Mouse (Mus musculus) c-Kit-positive CD71-positive TER-119-positive erythroid progenitor cells, embryonic 14.5 days (primary cell): Measurements from ENCODE around the gene Gtf2h4.

ENCODE experiments used
- DNase-seq: peaks from one replicate; pipeline ENCODE4 v3.0.0-alpha.2; 2013; ENCODE audit warnings: low spot score

Gene Gtf2h4

DNA sequence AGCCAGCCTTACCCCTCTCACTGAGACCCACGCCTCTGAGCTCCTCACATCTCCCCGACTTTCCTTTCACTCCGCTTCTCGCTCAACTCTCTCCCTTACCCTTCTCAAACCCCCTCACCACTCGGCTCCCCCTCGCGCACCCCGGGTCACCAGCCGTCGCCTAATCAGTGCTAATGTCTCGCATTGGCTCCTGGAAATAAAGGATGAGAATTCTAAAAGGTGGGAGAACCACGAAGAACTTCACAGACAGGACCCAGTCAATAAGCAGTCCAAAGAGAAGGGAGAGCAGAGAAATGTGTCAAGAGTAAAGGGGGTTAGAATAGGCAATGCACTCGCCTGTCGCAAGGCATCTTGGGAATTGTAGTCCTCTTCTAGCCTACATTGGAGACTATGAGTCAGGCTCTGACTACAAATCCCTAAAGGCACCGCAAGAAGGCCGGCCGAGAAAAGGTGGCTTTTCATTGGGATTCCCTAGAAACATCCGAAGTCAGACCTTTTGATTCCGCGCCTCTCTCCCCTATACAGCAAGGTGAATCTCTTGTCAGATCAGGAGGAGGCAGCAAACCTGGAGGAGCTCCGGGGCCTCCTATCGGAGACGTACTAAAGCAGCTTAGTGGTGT lies at the start of gene Gtf2h4:
Gene Gtf2h4, minus strand, starts transcription at position 324 of the 620 bp plus-strand sequence.
- peak; percentile 92 for DNase-seq

DNA sequence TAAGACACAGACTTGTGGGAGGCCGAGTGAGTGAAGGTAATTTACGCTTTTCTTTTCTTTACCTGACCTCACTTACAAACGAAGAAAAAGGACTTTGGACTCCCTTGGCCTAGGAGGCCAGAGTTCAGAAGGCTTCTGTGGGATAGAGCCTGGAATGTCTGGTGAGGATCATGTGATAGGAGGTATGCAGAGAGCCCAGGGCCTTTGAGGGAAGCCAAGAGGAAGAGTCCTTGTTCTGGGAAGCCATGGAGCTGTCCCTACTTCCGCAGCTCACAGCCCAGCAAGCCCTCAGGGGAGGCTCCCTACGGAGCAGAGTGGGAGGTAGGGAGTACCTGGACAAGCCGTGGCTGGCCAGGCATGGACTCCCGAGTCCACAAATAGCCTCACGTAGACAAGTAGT lies 48.1 kb upstream of the Gtf2h4 start:
- no peak for DNase-seq

DNA sequence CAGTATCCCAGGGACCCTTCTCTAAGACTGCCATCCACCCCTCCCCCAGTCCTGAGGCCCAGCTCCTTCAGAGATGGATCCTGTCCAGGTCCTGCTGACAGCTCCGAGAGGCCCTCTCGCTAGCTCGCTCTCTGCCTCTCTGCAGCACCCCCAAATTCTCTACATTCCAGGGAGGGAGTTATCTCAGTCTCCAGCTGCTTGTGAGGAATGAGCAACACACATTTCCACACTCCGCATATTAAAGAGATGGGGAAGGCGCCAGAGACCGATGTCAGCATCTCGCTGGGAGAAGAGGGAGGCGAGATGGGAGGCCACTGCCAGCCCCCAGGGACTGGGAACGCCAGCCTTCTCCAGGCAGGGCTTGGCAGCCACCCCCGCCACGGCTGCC lies 46.8 kb upstream of the Gtf2h4 start:
- DNase-seq, result no peak

DNA sequence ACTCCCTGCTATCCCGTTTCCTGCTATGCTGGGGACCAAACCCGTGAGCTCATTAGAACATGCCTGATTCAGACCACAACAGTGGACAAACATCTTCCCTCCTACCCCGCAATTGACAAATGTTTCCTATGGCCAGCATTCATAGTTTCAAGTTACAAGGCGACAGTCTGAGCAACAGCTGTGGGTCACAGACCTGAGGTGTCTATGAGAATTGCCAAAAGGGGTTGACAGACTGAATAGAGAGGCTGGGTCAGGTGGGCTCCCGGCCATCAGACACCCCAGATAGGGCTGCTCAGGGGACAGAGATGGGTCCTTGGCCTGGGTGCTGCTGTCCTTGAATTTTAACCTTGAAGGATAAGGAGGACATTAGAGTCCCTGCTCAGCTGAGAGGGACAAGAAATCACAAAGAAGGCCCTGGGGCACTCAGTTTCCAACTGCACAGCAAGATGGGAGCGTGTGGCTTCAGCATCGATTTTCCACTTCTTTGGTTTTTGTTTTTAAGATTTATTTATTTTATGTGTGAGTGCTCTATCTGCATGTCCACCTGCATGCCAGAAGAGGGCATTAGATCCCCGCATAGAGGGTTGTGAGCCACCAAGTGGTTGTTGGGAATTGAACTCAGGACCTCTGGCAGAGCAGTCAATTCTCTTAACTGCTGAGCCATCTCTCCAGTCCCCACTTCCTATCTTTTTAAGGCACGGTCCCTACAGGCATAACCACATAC lies 46.2 kb upstream of the Gtf2h4 start:
- no peak for DNase-seq

DNA sequence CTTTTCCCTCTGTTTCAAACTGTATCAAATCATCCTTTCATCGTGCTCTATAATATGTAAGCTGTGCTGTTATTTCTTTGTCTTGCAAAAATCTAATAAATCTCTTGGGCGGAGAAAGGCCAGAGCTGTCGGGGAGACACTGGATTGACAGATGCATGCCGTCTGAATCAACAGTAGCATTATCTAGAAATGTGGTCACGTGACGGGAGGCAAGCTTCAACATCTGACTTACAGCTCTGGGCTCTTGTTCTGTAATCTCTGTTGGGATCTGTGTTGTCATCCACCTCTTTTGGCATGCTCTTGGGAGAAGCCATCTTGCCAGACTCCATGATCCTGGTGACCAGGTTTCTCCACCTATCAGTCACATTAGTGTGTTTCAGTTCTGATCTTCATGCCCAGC lies 43.5 kb upstream of the Gtf2h4 start:
- DNase-seq, result no peak

DNA sequence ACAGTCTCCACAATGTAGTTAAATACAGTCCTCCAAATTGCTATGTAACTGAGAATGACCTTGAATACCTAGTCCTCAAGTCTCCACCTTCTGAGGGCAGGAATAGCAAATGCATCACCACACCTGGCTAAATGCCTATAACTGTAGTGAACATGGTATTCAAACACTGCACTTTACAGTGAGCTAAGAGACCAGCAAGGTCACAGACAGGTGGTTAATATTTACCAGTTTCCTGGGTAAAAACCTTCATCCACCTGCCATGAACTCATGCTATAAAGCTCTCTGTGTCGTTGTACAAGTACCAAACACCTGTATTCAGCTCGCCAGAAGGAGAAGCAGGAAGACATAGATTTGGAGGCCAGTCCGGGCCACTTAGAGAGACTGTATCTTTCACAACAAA lies 42.6 kb upstream of the Gtf2h4 start:
- DNase-seq, result no peak

DNA sequence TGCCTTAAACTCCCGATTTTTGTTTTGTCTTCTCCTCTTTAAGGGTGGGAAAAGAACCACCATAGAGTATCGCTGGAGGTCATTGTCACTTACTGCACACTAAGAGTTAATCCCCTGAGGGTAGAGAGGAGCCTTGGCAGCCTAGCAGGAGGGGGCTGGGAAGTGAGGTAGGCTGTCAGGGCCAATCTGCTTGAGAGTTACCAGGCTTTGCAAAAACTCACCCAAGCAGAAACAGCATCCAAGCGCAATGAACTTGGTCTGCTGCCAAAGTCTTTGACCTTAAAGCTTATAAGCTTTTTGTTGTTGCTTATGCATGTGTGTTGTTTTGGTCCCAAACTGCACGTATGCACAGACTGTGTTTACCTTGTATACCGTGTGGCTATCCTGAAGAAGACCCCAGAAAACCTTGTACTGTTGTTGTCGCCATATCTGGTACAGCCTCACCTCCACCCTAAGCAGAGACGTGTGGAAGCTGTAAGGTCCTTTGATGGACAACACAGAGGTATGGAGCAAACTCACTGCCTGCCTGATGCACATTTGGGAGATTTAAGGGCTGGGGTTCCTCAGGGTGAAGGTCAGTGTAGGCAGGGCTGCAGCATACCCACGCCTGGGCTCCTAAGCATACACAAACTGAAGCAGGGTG lies 37.3 kb upstream of the Gtf2h4 start:
- DNase-seq, result no peak

DNA sequence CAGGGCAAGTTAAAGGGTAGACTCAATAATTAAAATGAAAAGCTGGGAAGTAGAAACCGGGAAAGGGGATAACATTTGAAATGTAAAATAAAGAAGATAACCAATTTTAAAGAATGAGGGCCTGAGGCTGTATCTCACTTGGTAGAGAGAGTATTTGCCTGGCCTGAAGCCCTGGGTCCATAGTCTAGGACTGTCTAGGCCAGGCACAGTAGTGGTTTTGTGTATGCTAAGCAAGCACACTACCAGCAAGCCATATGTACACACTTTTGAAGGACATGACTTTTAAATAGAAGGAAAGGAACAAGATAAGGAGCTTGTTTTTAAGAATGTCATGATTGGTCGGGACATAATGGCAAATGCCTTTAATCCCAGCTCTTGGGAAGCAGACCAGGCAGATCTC lies 35.1 kb upstream of the Gtf2h4 start:
- no peak for DNase-seq

DNA sequence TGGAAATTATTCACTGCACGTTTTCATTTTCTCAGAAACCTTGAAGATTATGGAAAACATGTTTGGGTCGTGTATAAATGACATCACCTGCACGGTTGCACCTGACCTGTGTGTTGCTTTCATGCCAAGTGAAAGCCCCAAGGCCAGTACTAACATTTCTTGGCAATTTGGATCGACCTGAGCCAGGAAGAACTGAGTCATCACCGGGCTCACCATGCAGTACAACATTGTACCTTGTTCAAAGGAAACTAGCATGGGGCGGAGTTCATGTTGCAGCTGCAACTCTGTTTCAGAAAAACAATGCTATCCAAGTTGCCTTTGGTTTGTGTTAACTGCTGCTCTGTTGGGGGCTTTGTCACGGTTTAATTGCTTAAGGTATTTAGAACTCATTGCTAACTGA lies 34.4 kb upstream of the Gtf2h4 start:
- no peak for DNase-seq

DNA sequence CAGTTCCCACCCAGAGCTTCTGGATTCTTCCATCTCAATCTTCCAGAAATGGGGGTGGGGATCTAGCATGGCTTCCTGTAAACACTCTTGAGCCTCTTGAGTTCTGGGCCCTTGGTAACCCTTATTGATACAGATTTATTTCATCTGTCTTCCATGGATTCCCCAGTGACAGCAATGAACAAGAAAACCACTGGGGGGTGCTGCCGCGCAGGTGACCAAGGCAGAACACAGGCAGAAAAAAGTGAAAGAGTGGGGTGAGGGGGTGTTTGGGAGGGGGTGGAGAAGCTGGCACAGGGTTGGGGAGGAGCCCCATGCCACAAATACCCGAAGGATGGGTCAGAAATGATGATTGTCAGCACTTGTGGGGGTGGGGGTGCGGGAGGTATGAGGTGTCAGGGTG lies 32.3 kb upstream of the Gtf2h4 start:
- no peak for DNase-seq

DNA sequence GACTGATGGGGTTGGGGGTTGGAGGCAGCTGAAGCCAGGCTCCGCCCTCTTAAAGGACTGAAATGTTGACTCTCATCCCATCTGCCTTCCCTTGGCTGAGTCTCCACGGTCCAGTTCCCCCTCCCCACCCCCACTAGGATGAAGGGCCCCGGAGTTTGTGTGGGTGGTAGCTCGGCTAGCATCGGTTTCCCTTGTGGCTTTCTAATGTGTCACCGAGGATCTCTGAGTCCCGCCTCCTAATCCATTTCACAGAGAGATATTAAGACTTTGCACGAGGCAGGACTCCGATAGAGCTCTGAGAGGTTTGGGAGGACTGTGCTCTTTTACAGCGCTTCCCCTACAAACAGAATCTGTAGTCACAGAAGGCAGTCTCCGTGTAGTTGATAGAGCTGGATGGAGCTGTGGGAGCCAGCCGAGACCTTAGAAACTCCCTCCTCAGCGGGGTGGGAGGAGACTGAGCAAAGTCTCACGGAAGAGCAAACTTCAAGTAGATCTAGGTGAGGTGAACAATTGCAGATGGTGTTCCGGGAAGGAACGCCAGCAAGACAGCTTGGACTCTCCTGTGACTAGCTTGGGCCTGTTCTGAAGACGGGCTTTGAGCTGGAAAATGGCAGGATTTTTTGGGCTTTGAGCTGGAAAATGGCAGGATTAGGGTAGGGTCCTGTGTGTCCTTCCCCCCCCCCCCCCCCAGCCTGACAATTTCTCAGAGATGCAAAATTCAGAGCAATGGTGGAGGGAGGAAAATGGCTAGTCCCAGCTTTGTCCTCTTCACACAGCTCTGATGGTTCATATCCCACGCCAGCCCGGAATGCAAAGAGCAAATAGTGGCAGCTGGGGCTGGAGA lies 31.3 kb upstream of the Gtf2h4 start, which contains the start of gene Ddr1:
Gene Ddr1, minus strand, starts transcription at position 1 of the 844 bp plus-strand sequence.
- DNase-seq, result no peak

DNA sequence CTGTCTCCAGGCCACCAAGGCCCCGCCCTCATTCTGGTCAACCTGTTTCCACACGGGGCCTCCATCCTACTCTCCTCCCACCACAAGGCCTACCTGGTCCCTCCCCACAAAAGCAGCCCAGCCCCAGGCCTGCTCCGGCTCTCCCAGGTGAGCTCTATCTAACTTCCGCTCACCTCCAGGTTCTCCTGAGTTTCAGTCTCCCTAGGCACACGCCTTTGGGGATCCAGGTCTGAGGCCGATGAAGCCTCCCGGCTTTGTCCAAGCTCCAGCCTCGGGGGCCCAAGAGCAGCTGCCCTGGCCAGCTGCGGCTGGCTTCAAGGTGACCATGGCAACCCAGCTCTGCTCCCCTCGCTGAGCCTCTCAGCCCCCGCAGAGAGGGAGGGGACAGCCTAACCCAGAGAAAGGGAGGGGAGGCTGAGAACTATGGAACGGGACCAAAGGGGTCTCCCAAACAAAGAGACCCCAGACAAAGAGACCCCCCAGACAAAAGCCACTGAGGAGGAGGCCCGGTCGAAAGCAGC lies 30.3 kb upstream of the Gtf2h4 start:
- DNase-seq, result no peak

DNA sequence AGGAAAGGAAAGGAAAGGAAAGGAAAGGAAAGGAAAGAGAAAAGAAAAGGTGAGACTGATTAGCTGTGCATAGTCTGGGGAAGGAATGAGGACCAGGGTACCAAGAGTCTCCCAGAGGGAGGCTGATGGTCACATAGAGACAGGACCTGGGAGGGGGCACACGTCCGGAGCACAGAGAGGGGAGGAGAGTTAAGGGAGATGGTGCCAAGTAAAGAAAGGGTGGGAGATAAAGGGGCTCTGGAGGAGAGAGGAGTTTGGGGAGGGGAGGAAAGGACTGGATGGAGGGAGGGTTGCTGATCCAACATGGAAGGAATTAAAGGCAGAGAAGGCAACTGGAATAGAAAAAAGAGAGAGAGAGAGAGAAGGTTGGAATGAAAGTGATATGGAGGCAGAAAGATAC lies 29.5 kb upstream of the Gtf2h4 start:
- no peak for DNase-seq

DNA sequence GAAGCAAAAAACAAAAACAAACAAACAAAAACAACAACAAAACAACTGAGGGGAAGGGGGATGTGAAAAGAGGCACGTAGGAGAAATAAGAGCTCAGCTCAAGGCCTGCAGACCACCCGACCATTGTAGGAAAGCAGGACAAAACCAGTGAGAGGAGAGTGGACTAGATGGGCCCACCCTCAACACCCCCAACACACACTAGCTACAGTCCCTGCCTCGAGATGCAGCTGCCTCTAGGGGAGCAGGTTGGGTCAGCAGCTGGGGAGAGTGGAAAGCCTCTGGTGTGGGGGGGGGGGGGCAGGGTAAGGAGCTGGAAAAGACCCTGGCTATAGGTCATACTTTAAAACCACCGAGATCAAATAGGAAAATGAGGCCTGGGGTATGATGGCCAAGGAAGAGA lies 29.1 kb upstream of the Gtf2h4 start:
- no peak for DNase-seq

DNA sequence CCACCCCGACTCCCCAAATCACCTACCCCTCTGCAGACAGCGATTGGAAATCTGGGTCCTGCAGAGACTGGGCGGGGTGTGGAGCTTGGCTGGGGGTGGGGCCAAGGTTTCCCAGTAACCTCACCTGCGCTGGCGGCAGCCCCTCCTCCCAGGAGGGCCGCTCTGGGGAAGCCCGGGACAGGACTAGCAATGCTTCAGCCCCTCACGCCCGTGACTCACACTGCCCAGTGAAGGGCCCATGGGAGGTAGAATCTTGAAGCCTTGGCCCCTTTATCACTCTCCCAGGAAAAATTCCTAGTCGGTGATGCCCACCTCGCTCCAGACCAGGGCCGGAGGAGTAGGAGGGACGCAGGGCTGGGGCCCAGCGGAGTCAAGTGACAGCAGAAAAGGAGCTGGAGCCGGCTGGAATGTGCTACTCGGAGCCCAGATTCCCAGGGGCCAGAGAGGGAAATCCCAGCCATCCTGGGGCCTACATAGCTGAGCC lies 28.5 kb upstream of the Gtf2h4 start:
- DNase-seq, result no peak

DNA sequence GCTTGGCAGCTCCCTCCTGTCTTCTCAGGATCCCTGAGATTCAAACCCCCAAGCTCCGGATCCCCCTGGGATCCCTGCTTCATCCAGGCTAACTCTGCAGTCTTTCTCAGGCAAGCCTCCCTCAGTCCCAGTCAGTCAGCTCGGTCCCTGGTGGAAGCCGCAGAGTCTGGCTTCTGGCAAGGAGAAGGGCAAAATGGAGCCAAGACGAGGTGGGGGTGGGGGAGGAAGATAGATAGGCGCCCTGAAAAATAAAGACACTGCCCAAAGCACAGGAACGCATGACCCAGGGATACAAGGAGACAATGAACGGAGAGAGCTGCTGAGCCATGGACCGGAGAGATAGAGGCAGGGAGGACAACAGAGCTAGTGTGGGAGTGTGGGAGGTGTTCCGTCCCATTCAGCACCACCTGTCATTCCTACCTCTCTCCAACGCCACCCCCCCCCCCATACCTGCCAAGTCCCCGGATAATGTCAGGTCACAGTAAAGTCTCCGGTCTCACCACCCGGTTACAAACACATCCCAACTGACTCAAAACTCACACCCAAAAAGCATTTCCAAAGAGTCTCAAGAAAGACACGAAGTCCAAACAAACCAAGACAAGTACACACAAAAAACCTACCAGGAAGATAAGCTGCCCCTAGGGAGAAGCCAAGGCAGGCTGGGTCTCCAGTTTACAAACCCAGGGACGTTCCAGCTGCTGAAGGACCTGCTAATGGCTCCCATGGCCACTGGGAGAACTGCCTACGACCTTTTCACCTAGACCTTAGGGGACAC lies 27.9 kb upstream of the Gtf2h4 start:
- DNase-seq, result no peak

DNA sequence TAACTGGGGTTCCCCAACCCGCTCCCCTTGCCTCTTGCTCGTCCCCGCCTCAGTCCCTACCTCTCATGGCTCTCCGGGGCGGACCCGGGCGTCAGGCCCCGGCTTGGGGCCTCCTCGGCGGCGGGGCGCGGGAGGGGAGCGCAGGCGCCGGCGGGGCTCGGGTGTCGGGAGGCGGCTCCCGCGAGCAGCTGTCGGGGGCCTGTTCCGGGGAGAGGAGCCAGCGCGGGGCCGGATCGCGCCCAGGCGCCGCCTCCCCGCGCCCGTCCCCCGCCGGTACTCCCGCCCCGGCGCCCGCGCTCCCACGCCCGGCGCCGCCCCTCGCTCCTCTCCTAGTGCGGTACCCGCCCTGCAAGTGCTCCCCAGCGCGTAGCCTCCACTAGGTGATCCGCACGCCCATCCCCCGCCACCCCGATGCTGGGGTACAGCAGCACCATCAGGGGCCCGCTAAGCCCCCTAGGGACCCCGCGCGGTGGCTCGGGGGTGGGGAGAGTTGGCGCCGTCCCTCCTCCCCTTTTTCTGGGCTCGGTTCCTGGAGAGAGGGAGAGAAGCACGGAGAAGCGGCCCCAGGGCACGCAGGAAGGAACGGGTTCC lies 26.9 kb upstream of the Gtf2h4 start:
- DNase-seq, result no peak

DNA sequence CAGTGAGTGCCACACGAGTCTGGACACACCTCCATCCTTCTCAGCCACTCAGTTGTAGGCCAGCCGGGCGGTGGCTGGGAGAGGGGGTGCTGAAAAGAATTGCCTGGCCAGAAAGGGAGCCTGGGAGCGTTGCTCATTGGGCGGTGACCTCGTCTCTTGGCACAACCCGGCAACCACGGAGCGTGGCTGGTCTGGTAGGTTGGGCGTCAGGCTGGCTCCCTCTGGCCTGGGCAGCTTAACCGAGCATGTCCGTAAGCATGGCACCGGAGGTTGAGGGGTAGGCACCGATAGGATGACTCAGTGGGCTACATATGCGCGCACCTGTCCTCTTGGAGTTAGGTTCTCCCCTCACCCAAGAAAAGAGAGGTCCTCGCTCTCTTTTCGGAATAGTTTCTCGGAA lies 26.4 kb upstream of the Gtf2h4 start:
- no peak for DNase-seq

DNA sequence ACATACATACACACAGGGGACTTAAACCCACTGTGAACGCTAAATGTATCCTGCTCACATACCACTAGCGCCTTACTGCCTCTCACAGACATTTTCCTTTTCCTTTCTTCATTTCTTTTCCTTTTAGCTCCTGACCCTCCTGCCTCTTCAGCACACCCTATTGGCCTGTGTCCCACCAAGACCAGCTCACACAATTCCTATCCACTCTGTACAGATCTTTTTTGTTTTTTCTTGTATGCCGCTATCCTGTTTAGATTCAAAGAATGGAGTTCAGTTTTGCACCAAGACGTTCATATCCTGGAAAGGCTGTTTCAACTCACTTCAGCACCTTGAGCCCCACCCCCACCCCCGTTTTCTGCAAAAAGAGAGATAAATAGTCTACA lies 25.0 kb upstream of the Gtf2h4 start:
- DNase-seq, result no peak

DNA sequence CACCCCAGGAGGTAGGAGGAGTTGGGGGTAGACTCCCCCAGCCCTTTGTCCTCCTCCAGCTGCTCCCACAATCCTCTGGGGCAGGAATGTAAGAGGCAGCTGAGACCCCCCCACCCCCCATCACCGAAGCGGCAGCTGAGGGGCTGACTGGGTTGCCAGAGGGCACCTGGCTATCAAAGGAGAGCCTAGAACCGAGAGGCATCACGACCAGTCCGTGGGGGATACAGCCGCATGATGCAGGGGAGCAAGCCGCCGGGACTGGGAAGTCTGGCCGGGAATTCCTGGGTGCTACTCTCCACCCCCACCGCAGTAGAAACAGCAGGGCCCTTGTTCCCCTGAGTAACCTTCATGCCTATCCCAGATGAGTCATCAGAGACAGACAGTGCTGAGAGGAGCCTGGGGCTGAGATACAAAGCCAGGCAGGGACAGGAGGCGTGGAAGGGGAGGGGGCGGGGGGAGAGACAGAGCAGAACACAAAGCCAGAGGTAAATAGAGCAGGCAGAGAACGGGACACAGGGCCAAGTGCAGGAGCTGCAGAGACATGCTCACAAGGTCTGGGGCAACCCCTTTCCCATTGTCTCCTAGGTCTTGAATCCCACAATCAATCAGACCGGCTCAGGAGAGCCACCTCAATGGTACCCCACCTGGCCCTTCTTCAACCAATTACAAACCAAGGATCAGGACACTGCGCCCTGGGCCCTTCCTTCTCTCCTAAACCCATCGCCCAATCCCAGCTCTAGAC lies 24.4 kb upstream of the Gtf2h4 start:
- DNase-seq, result no peak
